Mouse (Mus musculus) heart, postnatal 25 days (tissue): ENCODE measurements around the gene Arhgef33. TPM values are rescaled to one million over a fixed set of nuclear protein-coding genes. Genes with fewer than 3 reads are reported as not detected.

Experiments used
- DNase-seq: peaks from one replicate; pipeline ENCODE4 v3.0.0; 2022; ENCODE audit warnings: low spot score
- intact Hi-C: fragments of 180-260 bp; cut with DNase I; formaldehyde crosslinking; loops from one replicate; pipeline ENCODE4 v1.15.1; 2025
- total RNA-seq, 2 experiments: library from RNA; stranded (reverse); gene quantifications; 2 replicates each; pipeline ENCODE4 v1.2.3; 2021

Arhgef33 gene
- total RNA-seq, 2 experiments from 2014 or later = not detected

- no peak for DNase-seq
- intact Hi-C loops = no loop called here
Measured at GRCm38 (mm10) chr17:80431997-80432396, 124.8 kb downstream of the Arhgef33 start.

DNA sequence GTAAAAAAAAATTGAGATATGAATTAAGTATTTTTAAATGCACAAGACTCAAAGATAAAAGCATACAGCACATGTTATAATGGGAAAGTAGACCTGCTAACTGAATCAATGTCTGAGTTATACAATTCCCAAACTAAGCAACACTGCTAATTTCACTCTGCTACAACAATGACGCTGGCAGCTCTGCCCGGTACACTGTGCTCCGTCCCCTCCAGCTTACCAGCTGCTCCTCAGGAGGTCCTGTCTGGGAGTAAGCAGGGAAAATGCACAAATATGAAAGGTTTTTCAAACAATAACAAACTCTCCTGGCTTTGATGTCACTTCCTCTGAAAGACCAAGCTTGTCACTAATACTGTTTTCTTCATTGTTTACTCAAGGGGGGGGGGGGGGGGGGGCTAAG is 127.2 kb downstream of the Arhgef33 start:
- intact Hi-C loops = no loop called here
- DNase-seq = no peak

- intact Hi-C loops = no loop called here
- DNase-seq = no peak
Measured at GRCm38 (mm10) chr17:80435680-80436079, 128.5 kb downstream of the Arhgef33 start.

GRCm38 (mm10) chr17:80445433-80445832 is 138.2 kb downstream of the Arhgef33 start:
- intact Hi-C loops = no loop called here
- no peak for DNase-seq

DNA sequence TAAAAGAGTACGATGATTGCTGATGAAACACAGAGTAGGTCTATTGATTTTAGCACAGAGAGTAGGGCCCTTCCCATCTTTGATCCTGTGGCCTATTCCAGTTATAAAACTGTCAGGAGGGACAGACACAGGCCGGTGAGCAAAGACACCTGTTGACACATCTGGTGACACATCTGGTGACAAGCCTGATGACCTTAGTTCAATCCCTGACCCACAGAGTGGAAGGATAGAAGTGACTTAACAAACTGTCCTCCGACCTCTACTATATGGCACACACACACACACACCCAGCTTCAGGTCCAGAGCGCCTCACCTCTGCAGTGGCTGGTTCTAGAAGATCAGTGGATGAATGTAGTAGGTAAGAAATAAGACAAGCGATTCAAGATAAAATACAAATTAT is 139.3 kb downstream of the Arhgef33 start:
- intact Hi-C loops = no loop called here
- no peak for DNase-seq

Other genes starting within 250 kb of the Arhgef33 start
- 10 to 100 TPM; 21.0 to 22.3 TPM for gene Hnrnpll, start 245.1 kb upstream of the Arhgef33 start, total RNA-seq
- 10 to 100 TPM; 14.1 to 14.5 TPM for gene Galm, start 179.9 kb upstream of the Arhgef33 start, total RNA-seq
- gene Srsf7, start 100.1 kb upstream of the Arhgef33 start, total RNA-seq = 10 to 100 TPM; 36.9 to 41.9 TPM
- not detected for gene Ttc39d, start 99.9 kb upstream of the Arhgef33 start, total RNA-seq
- 1 to 10 TPM; 3.1 to 4.0 TPM for gene Gemin6, start 83.0 kb upstream of the Arhgef33 start, total RNA-seq
- 10 to 100 TPM; 14.8 to 16.0 TPM for gene Morn2, start 17.2 kb upstream of the Arhgef33 start, total RNA-seq
- 1 to 10 TPM; 6.0 to 6.5 TPM for gene Dhx57, start 16.9 kb upstream of the Arhgef33 start, total RNA-seq
- gene Gm10190, start 66.1 kb downstream of the Arhgef33 start, total RNA-seq = not detected
- gene Sos1, start 173.0 kb downstream of the Arhgef33 start, total RNA-seq = 10 to 100 TPM; 11.4 to 13.5 TPM